Mouse (Mus musculus) lung, adult 2 months (tissue): ENCODE results near the gene Polr2i.

Source experiments
- CTCF ChIP-seq: fragments of 200-500 bp; IDR thresholded peaks from 2 replicates; pipeline ENCODE4 v1.5.1; 2011; ENCODE audit warnings: mild to moderate bottlenecking, low read length, control low read depth; ENCODE audit not compliant: insufficient read depth
- POLR2A ChIP-seq: fragments of 200-500 bp; IDR thresholded peaks from 2 replicates; pipeline ENCODE4 v1.6.1; 2011; ENCODE audit warnings: low read depth, mild to moderate bottlenecking, control low read depth, low read length, borderline replicate concordance; ENCODE audit errors: extremely low read depth

DNA sequence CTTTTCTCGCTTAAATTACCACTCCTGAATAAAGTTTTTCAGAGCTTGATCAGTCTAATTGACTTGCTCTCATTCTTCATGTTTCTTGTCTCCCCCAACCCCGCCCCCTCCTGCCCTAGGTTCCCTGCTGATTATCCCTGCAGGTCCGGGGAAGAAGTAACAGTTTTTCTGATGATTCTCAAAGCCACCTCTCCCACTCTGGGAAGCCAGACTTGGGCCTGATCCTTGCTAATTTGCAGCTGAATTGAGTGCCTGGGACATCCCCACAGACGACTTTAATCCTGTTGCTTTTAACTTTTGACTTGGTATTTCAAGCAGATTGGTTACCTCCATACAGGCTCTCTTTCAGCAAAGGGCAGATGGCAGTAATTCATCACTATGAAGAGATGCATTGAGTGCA lies 20.7 kb upstream of the Polr2i start:
- TF ChIP-seq POLR2A (no peak), CTCF (no peak)
